Mouse (Mus musculus) heart, postnatal 10 days (tissue): Measurements from ENCODE around the gene Prl7a2. TPM values are rescaled to one million over a fixed set of nuclear protein-coding genes. Genes with fewer than 3 reads are reported as not detected.
A peak's percentile ranks its signal among the peaks of the same experiment; 100 is the strongest.

Source experiments
- DNase-seq, 2 experiments: peaks; one replicate each; pipeline ENCODE4 v3.0.0; 2021
- intact Hi-C: fragments of 180-260 bp; cut with DNase I; formaldehyde crosslinking; loops from one replicate; pipeline ENCODE4 v1.15.1; 2025
- total RNA-seq, 2 experiments: library from RNA; stranded (reverse); gene quantifications; 2 replicates each; pipeline ENCODE4 v1.2.3; 2021

Prl7a2 gene
- not detected for total RNA-seq

DNA sequence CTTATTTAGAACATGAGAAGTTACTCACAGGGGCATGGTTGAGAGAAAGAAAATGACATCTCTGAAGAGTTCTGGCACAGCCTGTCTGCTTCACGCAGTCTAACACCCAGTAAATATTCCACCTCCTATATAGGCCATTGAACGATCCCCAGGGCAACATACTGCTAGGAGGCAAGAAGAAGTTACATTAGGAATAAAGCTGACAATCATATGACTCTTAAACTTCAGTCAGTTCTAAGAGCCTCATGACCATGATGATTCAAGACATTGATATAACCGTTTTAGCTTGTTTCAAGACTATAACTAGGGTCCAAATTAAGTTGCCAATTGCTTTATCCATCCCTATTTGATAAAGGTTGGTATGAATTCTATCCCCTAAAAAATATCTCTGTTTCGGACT, at the start of gene Prl7a2:
TSS of gene Prl7a2 (minus strand) at position 101 of the 400 bp plus-strand sequence.
- intact Hi-C loops: no loop called here
- DNase-seq: no peak

DNA sequence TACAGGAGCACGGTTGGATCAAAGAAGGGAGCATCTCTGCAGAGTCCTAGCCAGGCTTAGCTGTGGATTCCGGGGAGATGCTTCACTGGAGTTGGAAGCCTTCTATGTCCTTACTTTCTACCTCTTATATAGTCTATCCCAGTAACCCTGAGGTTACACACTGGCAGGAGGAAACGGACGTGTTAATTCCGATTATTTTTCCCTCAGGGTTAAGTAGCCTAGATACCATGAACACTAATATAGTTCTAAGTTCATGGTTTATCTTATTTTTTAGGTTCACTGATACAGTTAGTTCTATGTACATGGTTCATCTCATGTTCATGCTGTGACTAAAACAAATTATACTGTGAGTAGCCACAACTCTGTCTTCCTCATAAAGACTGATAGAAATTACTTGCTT, 48.8 kb upstream of the Prl7a2 start, which contains the start of gene Prl7d1:
TSS of gene Prl7d1 (minus strand) at position 101 of the 400 bp plus-strand sequence.
- no peak for DNase-seq
- intact Hi-C loops: no loop called here

DNA sequence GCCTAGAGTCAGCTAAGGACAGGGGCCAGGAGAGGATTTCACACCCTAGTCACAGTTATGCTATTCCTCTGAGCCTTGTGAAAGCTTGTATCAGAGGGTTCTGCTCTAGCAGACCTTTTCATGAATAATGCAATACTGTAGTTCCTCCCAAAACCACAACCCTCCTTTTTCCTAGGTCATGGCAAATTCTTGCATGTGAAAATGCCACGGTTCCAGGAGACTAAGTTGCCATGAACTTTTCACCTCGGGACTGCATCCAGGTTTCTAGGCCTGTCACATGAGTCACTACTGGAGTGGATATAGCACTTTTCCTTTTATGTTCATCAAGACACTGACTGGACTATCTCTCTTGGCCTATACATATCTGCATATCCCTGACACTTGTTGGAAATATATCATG, 38.7 kb upstream of the Prl7a2 start:
- peak; percentile 2 to 7 for DNase-seq
- intact Hi-C loops: no loop called here

DNA sequence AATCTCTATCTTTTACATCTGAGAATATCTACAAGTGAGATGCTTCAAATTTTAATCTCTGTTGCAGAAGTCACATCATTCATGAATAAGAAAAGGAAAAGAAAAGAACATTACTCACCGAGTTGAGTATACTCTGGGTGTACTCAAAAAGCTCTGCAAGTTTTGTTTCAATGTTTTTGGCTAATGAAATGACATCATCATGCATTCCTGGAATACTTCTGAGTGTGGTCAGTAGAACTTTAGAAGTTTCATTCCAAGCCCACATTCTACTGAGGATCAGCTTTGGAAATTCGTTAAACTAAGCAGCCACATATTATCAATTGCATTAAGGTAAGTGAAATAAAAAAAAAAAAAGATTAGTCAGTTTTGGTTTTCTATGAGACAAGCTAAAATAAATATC, 7.1 kb downstream of the Prl7a2 start:
- intact Hi-C loops: no loop called here

DNA sequence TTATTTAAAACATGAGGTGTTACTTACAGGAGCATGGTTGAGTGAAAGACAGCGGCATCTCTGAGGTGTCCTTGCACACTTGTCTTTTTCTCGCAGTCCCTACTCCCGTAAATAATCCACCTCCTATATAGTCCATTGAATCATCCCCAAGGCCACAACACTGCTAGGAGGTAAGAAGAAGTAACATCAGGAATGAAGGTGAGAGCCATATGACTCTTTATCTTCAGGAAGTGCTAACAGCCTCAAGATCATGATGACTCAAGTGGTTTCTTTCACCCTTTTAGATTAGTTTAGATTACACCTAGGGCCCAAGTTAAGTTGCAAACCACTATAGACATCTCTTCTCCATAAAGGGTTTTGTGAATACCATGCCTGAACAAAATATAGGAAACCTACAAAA, 25.4 kb downstream of the Prl7a2 start, which contains the start of gene Prl7a1:
TSS of gene Prl7a1 (minus strand) at position 101 of the 400 bp plus-strand sequence.
- intact Hi-C loops: no loop called here
- DNase-seq: no peak

More for the DNA sequence above, 7.1 kb downstream of the Prl7a2 start:
- no peak for DNase-seq

DNA sequence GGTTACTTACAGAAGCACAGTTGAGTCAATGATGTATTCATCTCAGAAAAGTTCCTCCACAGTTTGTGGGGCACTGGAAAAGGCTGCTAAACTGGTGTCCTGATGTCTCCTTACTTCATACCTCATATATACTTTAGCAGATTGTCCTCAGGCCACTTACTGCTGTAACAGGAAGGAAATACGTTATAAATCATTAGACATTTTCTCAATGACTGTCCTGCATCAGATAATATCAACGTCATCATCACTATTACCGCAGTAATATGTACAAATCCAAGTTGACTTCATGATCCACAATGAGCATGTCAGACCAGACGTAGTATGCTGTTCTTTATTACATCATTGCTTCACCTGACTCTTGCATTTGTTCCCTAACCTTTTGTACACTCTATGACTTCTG, 57.4 kb downstream of the Prl7a2 start, which contains the start of gene Prl7b1:
TSS of gene Prl7b1 (minus strand) at position 101 of the 400 bp plus-strand sequence.
- intact Hi-C loops: no loop called here

More for the DNA sequence above, 57.4 kb downstream of the Prl7a2 start, which contains the start of gene Prl7b1:
- no peak for DNase-seq

Other genes starting within 250 kb of the Prl7a2 start
- gene Prl8a6, start 229.3 kb downstream of the Prl7a2 start, total RNA-seq: not detected
- gene Prl8a8, start 154.8 kb downstream of the Prl7a2 start, total RNA-seq: not detected
- not detected for gene Prl8a9, start 103.4 kb downstream of the Prl7a2 start, total RNA-seq
- not detected for gene Prl8a1, start 85.9 kb downstream of the Prl7a2 start, total RNA-seq
- not detected for gene Prl7b1, start 57.5 kb downstream of the Prl7a2 start, total RNA-seq
- not detected for gene Prl7a1, start 25.5 kb downstream of the Prl7a2 start, total RNA-seq
- gene Prl7d1, start 48.7 kb upstream of the Prl7a2 start, total RNA-seq: not detected
- not detected for gene Prl7c1, start 112.8 kb upstream of the Prl7a2 start, total RNA-seq
- not detected for gene Prl2a1, start 133.6 kb upstream of the Prl7a2 start, total RNA-seq
- not detected for gene Prl2c1, start 181.3 kb upstream of the Prl7a2 start, total RNA-seq